Mouse (Mus musculus) liver, embryonic 14.5 days (tissue): ENCODE results near the gene Morn5. TPM values are rescaled to one million over a fixed set of nuclear protein-coding genes. Genes with fewer than 3 reads are reported as not detected.

Source experiments
- ATAC-seq: fragments of 200-750 bp; cut with Nextera tagmentation; 2 replicates; pipeline ENCODE4 v1.8.0; 2017; ENCODE audit warnings: moderate number of reproducible peaks, mild to moderate bottlenecking, moderate library complexity; ENCODE audit not compliant: insufficient read depth
- DNase-seq, 3 experiments: peaks; one replicate each; pipeline ENCODE4 v3.0.0-alpha.2; 2012 to 2013; ENCODE audit warnings: low read depth in 3 of 3, low spot score in 3 of 3
- H3K27ac ChIP-seq: fragments of 300-500 bp; sonication (generic); 2 replicates; pipeline ENCODE4 v1.5.1; 2014; ENCODE audit warnings: moderate library complexity, mild to moderate bottlenecking, control low read depth, inconsistent platforms
- H3K27me3 ChIP-seq: fragments of 300-500 bp; sonication (generic); 2 replicates; pipeline ENCODE4 v1.6.1; 2014; ENCODE audit warnings: mild to moderate bottlenecking, low read length, moderate library complexity; ENCODE audit not compliant: control insufficient read depth, insufficient read depth
- H3K36me3 ChIP-seq: fragments of 300-500 bp; sonication (generic); replicated peaks from 2 replicates; pipeline ENCODE4 v1.6.1; 2014; ENCODE audit warnings: low read depth; ENCODE audit not compliant: control insufficient read depth, insufficient read depth
- H3K4me1 ChIP-seq, 2 experiments: fragments of 200-500 bp in 1 of 2; fragments of 300-500 bp in 1 of 2; sonication (generic) in 1 of 2; replicated peaks; 2 replicates each; pipeline ENCODE4 v1.6.1; 2012 to 2014; ENCODE audit warnings: antibody characterized with exemption in 1 of 2, inconsistent platforms in 1 of 2, low read length in 1 of 2; ENCODE audit not compliant: control insufficient read depth in 2 of 2, insufficient read depth in 2 of 2
- H3K4me2 ChIP-seq: fragments of 300-500 bp; sonication (generic); 2 replicates; pipeline ENCODE4 v1.6.1; 2014; ENCODE audit warnings: low read depth, mild to moderate bottlenecking, control low read depth, moderate library complexity
- H3K4me3 ChIP-seq, 2 experiments: fragments of 200-500 bp in 1 of 2; fragments of 300-500 bp in 1 of 2; sonication (generic) in 1 of 2; 2 replicates each; pipeline ENCODE4 v1.5.1; 2012 to 2014; ENCODE audit warnings: low read depth in 2 of 2, low read length in 2 of 2, mild to moderate bottlenecking in 2 of 2, control low read depth in 1 of 2, inconsistent platforms in 1 of 2, moderate library complexity in 1 of 2; ENCODE audit not compliant: insufficient read depth in 1 of 2
- H3K9ac ChIP-seq: fragments of 300-500 bp; sonication (generic); replicated peaks from 2 replicates; pipeline ENCODE4 v1.6.1; 2014; ENCODE audit warnings: mild to moderate bottlenecking, control low read depth, moderate library complexity
- H3K9me3 ChIP-seq: fragments of 300-500 bp; sonication (generic); 2 replicates; pipeline ENCODE4 v1.6.1; 2016; ENCODE audit warnings: low read length, mixed read lengths; ENCODE audit not compliant: control insufficient read depth
- CTCF ChIP-seq: IDR thresholded peaks from 2 replicates; pipeline ENCODE4 v1.5.1; 2016; ENCODE audit warnings: antibody characterized with exemption, low read depth, control low read depth
- EP300 ChIP-seq: IDR thresholded peaks from 2 replicates; pipeline ENCODE4 v1.6.1; 2016; ENCODE audit warnings: antibody characterized with exemption, low read depth
- WGBS: fragments of 180-500 bp; shearing (Covaris S2); extraction: QIAGEN DNeasy Blood & Tissue Kit; methylation state at CpG from one replicate; pipeline ENCODE4 v1.1.7; 2014; ENCODE audit not compliant: insufficient replicate concordance; 5-methylcytosine and 5-hydroxymethylcytosine counted together
- polyA plus RNA-seq, 2 experiments: library from polyadenylated mRNA; depleted of rRNA in 1 of 2; stranded (reverse) in 1 of 2; unstranded in 1 of 2; fragments of >200 nt; fragmentation: Nextera tagmentation in 1 of 2; extraction: Ambion mirVana in 1 of 2; gene quantifications; 2 replicates each; pipeline versions ENCODE4 v1.2.1 to v1.2.3; 2012 to 2014

Morn5 gene
- polyA plus RNA-seq, 2 experiments = not detected

- no peak for ATAC-seq
- no peaks in the 10 kb centered on the region for H3K4me1 ChIP-seq
- DNase-seq = no peak
- no peak overlapping the region for H3K9ac ChIP-seq
- H3K36me3 ChIP-seq = peaks cover 49% of the 10 kb centered on the region
- no peak overlapping the region for H3K4me3 ChIP-seq
- no peak for TF ChIP-seq EP300
- no peak for TF ChIP-seq CTCF
- no peak overlapping the region for H3K27ac ChIP-seq
- WGBS = 61% methylated on average over 4 of the region's 4 CpGs
- H3K9me3 ChIP-seq = no peaks in the 10 kb centered on the region
- H3K4me2 ChIP-seq = no peak overlapping the region
- H3K27me3 ChIP-seq = no peaks in the 10 kb centered on the region
Measured at GRCm38 (mm10) chr2:36127973-36128372, 78.7 kb downstream of the Morn5 start.

GRCm38 (mm10) chr2:36129051-36129450, 79.8 kb downstream of the Morn5 start:
- Histone ChIP-seq H3K9me3 (no peaks in the 10 kb centered on the region), H3K4me1 (no peaks in the 10 kb centered on the region), H3K4me3 (no peak overlapping the region), H3K27me3 (no peaks in the 10 kb centered on the region), H3K9ac (no peak overlapping the region), H3K36me3 (peaks cover 52% of the 10 kb centered on the region), H3K4me2 (no peak overlapping the region), H3K27ac (no peak overlapping the region)
- ATAC-seq (no peak), DNase-seq (no peak)
- 79% methylated on average over 3 of the region's 3 CpGs for WGBS
- TF ChIP-seq CTCF (no peak), EP300 (no peak)

Other genes starting within 250 kb of the Morn5 start
- 0.83 and 1.5 TPM in 2 replicates for gene Ttll11, start 69.5 kb upstream of the Morn5 start, polyA plus RNA-seq (2012; rRNA removed)
- 0.42 and 0.72 TPM in 2 replicates for gene Ttll11, start 69.5 kb upstream of the Morn5 start, polyA plus RNA-seq (2014; fragmentation: Nextera tagmentation; extraction: Ambion mirVana)
- 45.4 and 56.1 TPM in 2 replicates for gene Ndufa8, start 52 bp upstream of the Morn5 start, polyA plus RNA-seq (2012; rRNA removed)
- 127 and 128 TPM in 2 replicates for gene Ndufa8, start 52 bp upstream of the Morn5 start, polyA plus RNA-seq (2014; fragmentation: Nextera tagmentation; extraction: Ambion mirVana)
- 0.21 and 0.22 TPM in 2 replicates for gene Lhx6, start 56.0 kb downstream of the Morn5 start, polyA plus RNA-seq (2012; rRNA removed)
- 0.19 and 0.22 TPM in 2 replicates for gene Lhx6, start 56.0 kb downstream of the Morn5 start, polyA plus RNA-seq (2014; fragmentation: Nextera tagmentation; extraction: Ambion mirVana)
- gene Mrrf, start 86.9 kb downstream of the Morn5 start, polyA plus RNA-seq (2012; rRNA removed) = 5.3 and 9.1 TPM in 2 replicates
- 17.8 and 25.8 TPM in 2 replicates for gene Mrrf, start 86.9 kb downstream of the Morn5 start, polyA plus RNA-seq (2014; fragmentation: Nextera tagmentation; extraction: Ambion mirVana)
- 7.8 and 10.2 TPM in 2 replicates for gene Rbm18, start 87.3 kb downstream of the Morn5 start, polyA plus RNA-seq (2012; rRNA removed)
- gene Rbm18, start 87.3 kb downstream of the Morn5 start, polyA plus RNA-seq (2014; fragmentation: Nextera tagmentation; extraction: Ambion mirVana) = 20.6 and 22.8 TPM in 2 replicates
- gene Ptgs1, start 181.0 kb downstream of the Morn5 start, polyA plus RNA-seq (2012; rRNA removed) = 8.6 and 9.9 TPM in 2 replicates
- 15.8 and 16.4 TPM in 2 replicates for gene Ptgs1, start 181.0 kb downstream of the Morn5 start, polyA plus RNA-seq (2014; fragmentation: Nextera tagmentation; extraction: Ambion mirVana)